Mouse (Mus musculus) liver, embryonic 14.5 days (tissue): ENCODE measurements around the gene Trub2. TPM values are rescaled to one million over a fixed set of nuclear protein-coding genes. Genes with fewer than 3 reads are reported as not detected.
A peak's percentile ranks its signal among the peaks of the same experiment; 100 is the strongest.

ENCODE experiments used
- ATAC-seq: fragments of 200-750 bp; cut with Nextera tagmentation; 2 replicates; pipeline ENCODE4 v1.8.0; 2017; ENCODE audit warnings: moderate number of reproducible peaks, mild to moderate bottlenecking, moderate library complexity; ENCODE audit not compliant: insufficient read depth
- DNase-seq, 3 experiments: peaks; one replicate each; pipeline ENCODE4 v3.0.0-alpha.2; 2012 to 2013; ENCODE audit warnings: low read depth in 3 of 3, low spot score in 3 of 3
- H3K27ac ChIP-seq: fragments of 300-500 bp; sonication (generic); 2 replicates; pipeline ENCODE4 v1.5.1; 2014; ENCODE audit warnings: moderate library complexity, mild to moderate bottlenecking, control low read depth, inconsistent platforms
- H3K27me3 ChIP-seq: fragments of 300-500 bp; sonication (generic); 2 replicates; pipeline ENCODE4 v1.6.1; 2014; ENCODE audit warnings: mild to moderate bottlenecking, low read length, moderate library complexity; ENCODE audit not compliant: control insufficient read depth, insufficient read depth
- H3K36me3 ChIP-seq: fragments of 300-500 bp; sonication (generic); replicated peaks from 2 replicates; pipeline ENCODE4 v1.6.1; 2014; ENCODE audit warnings: low read depth; ENCODE audit not compliant: control insufficient read depth, insufficient read depth
- H3K4me1 ChIP-seq, 2 experiments: fragments of 200-500 bp in 1 of 2; fragments of 300-500 bp in 1 of 2; sonication (generic) in 1 of 2; replicated peaks; 2 replicates each; pipeline ENCODE4 v1.6.1; 2012 to 2014; ENCODE audit warnings: antibody characterized with exemption in 1 of 2, inconsistent platforms in 1 of 2, low read length in 1 of 2; ENCODE audit not compliant: control insufficient read depth in 2 of 2, insufficient read depth in 2 of 2
- H3K4me2 ChIP-seq: fragments of 300-500 bp; sonication (generic); 2 replicates; pipeline ENCODE4 v1.6.1; 2014; ENCODE audit warnings: low read depth, mild to moderate bottlenecking, control low read depth, moderate library complexity
- H3K4me3 ChIP-seq, 2 experiments: fragments of 200-500 bp in 1 of 2; fragments of 300-500 bp in 1 of 2; sonication (generic) in 1 of 2; 2 replicates each; pipeline ENCODE4 v1.5.1; 2012 to 2014; ENCODE audit warnings: low read depth in 2 of 2, low read length in 2 of 2, mild to moderate bottlenecking in 2 of 2, control low read depth in 1 of 2, inconsistent platforms in 1 of 2, moderate library complexity in 1 of 2; ENCODE audit not compliant: insufficient read depth in 1 of 2
- H3K9ac ChIP-seq: fragments of 300-500 bp; sonication (generic); replicated peaks from 2 replicates; pipeline ENCODE4 v1.6.1; 2014; ENCODE audit warnings: mild to moderate bottlenecking, control low read depth, moderate library complexity
- H3K9me3 ChIP-seq: fragments of 300-500 bp; sonication (generic); 2 replicates; pipeline ENCODE4 v1.6.1; 2016; ENCODE audit warnings: low read length, mixed read lengths; ENCODE audit not compliant: control insufficient read depth
- CTCF ChIP-seq: IDR thresholded peaks from 2 replicates; pipeline ENCODE4 v1.5.1; 2016; ENCODE audit warnings: antibody characterized with exemption, low read depth, control low read depth
- EP300 ChIP-seq: IDR thresholded peaks from 2 replicates; pipeline ENCODE4 v1.6.1; 2016; ENCODE audit warnings: antibody characterized with exemption, low read depth
- WGBS: fragments of 180-500 bp; shearing (Covaris S2); extraction: QIAGEN DNeasy Blood & Tissue Kit; methylation state at CpG from one replicate; pipeline ENCODE4 v1.1.7; 2014; ENCODE audit not compliant: insufficient replicate concordance; 5-methylcytosine and 5-hydroxymethylcytosine counted together
- polyA plus RNA-seq, 2 experiments: library from polyadenylated mRNA; depleted of rRNA in 1 of 2; stranded (reverse) in 1 of 2; unstranded in 1 of 2; fragments of >200 nt; fragmentation: Nextera tagmentation in 1 of 2; extraction: Ambion mirVana in 1 of 2; gene quantifications; 2 replicates each; pipeline versions ENCODE4 v1.2.1 to v1.2.3; 2012 to 2014

The Trub2 gene
- polyA plus RNA-seq, 2 experiments, result 9.3 to 15.1 TPM

DNA sequence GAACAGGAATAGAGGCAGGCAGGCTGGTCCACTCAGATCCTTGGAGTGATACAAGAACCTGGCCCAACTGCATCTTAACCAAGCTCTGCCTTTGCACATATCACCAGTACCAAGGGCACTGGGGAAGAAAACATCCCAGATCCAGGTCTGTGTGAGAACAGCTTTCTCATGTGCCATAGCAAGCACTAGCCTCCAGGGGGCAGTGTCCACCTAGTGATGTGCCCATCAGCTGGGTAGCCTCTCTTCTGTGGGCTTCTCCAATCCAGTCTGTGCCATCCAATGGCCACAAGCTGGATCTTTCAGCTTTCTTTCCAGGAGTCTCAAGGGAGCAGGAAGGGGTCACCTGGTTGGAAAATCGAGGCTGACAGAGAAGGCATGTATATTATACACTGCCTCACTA lies 23.5 kb downstream of the Trub2 start:
- DNase-seq (no peak), ATAC-seq (peak; percentile 48; the same call in 1 of the 2 replicates)
- Histone ChIP-seq H3K9me3 (no peaks in the 10 kb centered on the region), H3K27ac (no peak overlapping the region), H3K4me2 (no peak overlapping the region), H3K36me3 (no peaks in the 10 kb centered on the region), H3K4me3 (no peak overlapping the region), H3K27me3 (no peaks in the 10 kb centered on the region), H3K9ac (no peak overlapping the region), H3K4me1 (no peaks in the 10 kb centered on the region)
- TF ChIP-seq EP300 (no peak), CTCF (peak; percentile 97)
- 0% methylated on average over 1 of the region's 1 CpGs for WGBS

DNA sequence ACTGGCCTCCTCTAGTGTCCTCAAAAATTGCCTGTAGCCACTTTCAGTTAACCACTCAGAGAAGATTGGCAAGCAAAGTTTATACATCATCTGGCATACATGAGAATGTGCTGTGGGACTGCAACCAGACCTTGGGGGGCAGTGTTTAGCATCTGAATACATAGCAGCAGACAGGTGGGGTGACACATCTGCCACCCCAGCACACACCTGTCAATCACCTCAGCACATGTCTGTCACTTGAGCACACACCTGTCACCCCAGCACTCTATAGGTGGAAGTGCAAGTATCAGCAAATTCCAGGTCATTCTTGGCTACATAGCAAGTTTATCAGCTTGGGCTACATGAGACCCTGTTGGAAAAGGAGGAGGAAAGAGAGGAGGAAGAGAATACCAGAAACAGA lies 32.6 kb downstream of the Trub2 start:
- TF ChIP-seq EP300, result no peak
- H3K27me3 ChIP-seq, result peaks cover 19% of the 10 kb centered on the region
- no peak overlapping the region for H3K27ac ChIP-seq
- H3K9ac ChIP-seq, result no peak overlapping the region
- no peak for ATAC-seq
- no peaks in the 10 kb centered on the region for H3K4me1 ChIP-seq
- H3K4me2 ChIP-seq, result no peak overlapping the region
- H3K9me3 ChIP-seq, result no peaks in the 10 kb centered on the region
- H3K4me3 ChIP-seq, result no peak overlapping the region
- H3K36me3 ChIP-seq, result no peaks in the 10 kb centered on the region
- DNase-seq, result no peak

DNA sequence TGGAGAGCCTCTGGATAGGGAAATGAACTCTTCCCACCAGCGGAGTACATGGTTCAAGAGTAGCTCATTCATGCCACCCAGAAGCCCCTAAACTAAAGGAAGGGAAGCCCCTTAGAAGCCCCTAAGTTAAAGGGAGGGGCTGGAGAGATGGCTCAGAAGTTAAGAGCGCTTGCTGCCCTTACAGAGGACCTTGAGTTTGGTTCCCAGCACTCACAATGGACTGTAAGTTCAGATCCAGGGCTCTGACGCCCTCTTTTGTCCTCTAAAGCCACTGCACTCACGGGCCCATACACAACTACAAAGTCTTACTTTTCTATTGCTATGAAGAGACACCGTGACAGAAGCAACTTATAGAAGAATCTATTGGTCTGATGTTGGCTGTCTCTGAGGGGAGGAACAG lies 35.9 kb downstream of the Trub2 start:
- WGBS, result 67% methylated on average over 5 of the region's 5 CpGs
- TF ChIP-seq EP300 (no peak), CTCF (no peak)
- H3K9me3 ChIP-seq, result no peaks in the 10 kb centered on the region
- no peaks in the 10 kb centered on the region for H3K4me1 ChIP-seq
- H3K4me2 ChIP-seq, result no peak overlapping the region
- peaks cover 37% of the 10 kb centered on the region for H3K27me3 ChIP-seq
- no peak overlapping the region for H3K27ac ChIP-seq
- H3K9ac ChIP-seq, result no peak overlapping the region
- ATAC-seq (no peak), DNase-seq (no peak)
- no peaks in the 10 kb centered on the region for H3K36me3 ChIP-seq
- H3K4me3 ChIP-seq, result no peak overlapping the region

DNA sequence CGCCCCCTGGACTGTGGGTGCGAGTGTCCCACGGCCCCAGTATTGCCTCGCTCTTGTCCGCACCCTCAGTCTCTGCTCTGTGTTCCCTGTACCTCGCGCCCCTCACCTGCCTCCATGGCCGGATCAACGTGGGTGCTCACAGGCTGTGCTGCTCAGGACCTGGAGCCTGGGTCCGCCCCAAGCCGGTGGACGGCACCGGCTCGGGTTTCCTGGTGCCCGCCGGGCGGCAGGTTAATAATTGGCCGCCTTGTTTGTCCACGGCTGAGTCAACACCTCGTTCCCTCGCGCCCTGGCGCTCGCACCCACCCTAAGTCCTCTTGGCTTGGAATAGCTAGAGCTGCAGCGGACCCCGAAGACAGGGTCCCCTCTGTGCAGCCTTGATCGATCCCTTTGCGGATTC lies 36.8 kb downstream of the Trub2 start, which contains the start of gene Gm13420:
TSS of gene Gm13420 (minus strand) at position 189 of the 400 bp plus-strand sequence.
- Histone ChIP-seq H3K27me3 (peaks cover 46% of the 10 kb centered on the region), H3K4me2 (peak within 1 kb of the TSS; percentile 41), H3K27ac (no peak within 1 kb of the TSS), H3K9ac (no peak within 1 kb of the TSS), H3K9me3 (no peaks in the 10 kb centered on the region), H3K4me1 (no peaks in the 10 kb centered on the region), H3K36me3 (no peaks in the 10 kb centered on the region), H3K4me3 (peak within 1 kb of the TSS in 1 of 2 experiments; percentile 20; a peak in 1 of 4 replicates)
- no peak for DNase-seq
- TF ChIP-seq EP300 (no peak), CTCF (no peak)
- ATAC-seq, result peak; percentile 45
- 11% methylated on average over 28 of the region's 28 CpGs for WGBS

DNA sequence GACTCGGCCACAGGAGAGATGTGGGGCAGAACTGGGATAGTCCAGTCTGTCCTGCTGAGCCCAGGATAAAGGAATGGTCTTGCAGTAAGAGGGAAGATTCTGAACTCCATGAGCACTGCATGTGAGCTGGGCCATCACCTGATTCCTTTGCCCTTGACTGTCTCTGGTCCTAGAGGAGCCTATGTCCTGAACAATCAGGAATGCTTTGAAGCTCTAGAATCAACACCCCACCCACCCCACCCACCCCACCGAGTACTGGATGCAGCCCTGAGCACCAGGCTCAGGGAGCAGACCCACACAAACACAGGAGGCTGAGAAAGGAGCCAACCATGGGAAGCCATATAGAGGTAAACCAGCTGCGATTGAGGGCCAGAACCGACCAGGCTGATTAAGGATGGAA lies 39.8 kb downstream of the Trub2 start:
- no peaks in the 10 kb centered on the region for H3K4me1 ChIP-seq
- ATAC-seq (no peak), DNase-seq (no peak)
- H3K27me3 ChIP-seq, result peaks cover 51% of the 10 kb centered on the region
- no peaks in the 10 kb centered on the region for H3K9me3 ChIP-seq
- H3K4me3 ChIP-seq, result no peak overlapping the region
- no peak overlapping the region for H3K4me2 ChIP-seq
- TF ChIP-seq CTCF (no peak), EP300 (no peak)
- 53% methylated on average over 4 of the region's 4 CpGs for WGBS
- no peak overlapping the region for H3K27ac ChIP-seq
- no peak overlapping the region for H3K9ac ChIP-seq
- no peaks in the 10 kb centered on the region for H3K36me3 ChIP-seq

DNA sequence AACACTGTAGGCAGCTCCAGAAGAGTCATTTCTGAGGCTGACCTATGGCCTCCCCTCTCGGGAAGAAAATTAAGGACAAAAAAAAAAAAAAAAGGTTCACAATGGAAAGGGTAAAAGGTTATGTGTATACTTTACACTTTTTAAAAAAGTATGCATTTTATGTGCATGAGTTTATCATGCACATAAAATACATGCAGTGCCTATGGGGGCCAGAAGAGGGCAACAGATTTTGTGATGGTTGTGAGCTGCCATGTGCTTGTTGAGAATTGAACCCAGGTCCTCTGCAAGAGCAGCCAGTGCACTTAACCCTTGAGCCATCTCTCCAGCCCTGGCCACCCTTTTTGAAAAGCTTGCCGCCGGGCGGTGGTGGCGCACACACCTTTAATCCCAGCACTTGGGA lies 40.5 kb downstream of the Trub2 start:
- Histone ChIP-seq H3K27me3 (peaks cover 48% of the 10 kb centered on the region), H3K9ac (no peak overlapping the region), H3K27ac (no peak overlapping the region), H3K36me3 (no peaks in the 10 kb centered on the region), H3K4me1 (no peaks in the 10 kb centered on the region), H3K4me2 (no peak overlapping the region), H3K9me3 (no peaks in the 10 kb centered on the region), H3K4me3 (no peak overlapping the region)
- DNase-seq (no peak), ATAC-seq (no peak)
- WGBS, result 45% methylated on average over 5 of the region's 5 CpGs
- TF ChIP-seq EP300 (no peak), CTCF (peak; percentile 42)
